Mouse (Mus musculus) intestine, postnatal 0 days (tissue): ENCODE data around the gene Idh3b. TPM values are rescaled to one million over a fixed set of nuclear protein-coding genes. Genes with fewer than 3 reads are reported as not detected.

Experiments
- ATAC-seq: fragments of 200-750 bp; cut with Nextera tagmentation; 2 replicates; pipeline ENCODE4 v1.8.0; 2017; ENCODE audit warnings: mild to moderate bottlenecking, moderate TSS enrichment, moderate library complexity
- H3K27ac ChIP-seq: fragments of 300-500 bp; sonication (generic); 2 replicates; pipeline ENCODE4 v1.5.1; 2014; ENCODE audit warnings: mild to moderate bottlenecking, low read depth, low read length, moderate library complexity
- H3K27me3 ChIP-seq: fragments of 300-500 bp; sonication (generic); replicated peaks from 2 replicates; pipeline ENCODE4 v1.6.1; 2014; ENCODE audit warnings: low read length, mixed read lengths; ENCODE audit not compliant: control insufficient read depth, insufficient read depth
- H3K36me3 ChIP-seq: fragments of 300-500 bp; sonication (generic); 2 replicates; pipeline ENCODE4 v1.6.1; 2014; ENCODE audit warnings: mild to moderate bottlenecking, moderate library complexity; ENCODE audit not compliant: control insufficient read depth, insufficient read depth
- H3K4me1 ChIP-seq: fragments of 300-500 bp; sonication (generic); replicated peaks from 2 replicates; pipeline ENCODE4 v1.6.1; 2014; ENCODE audit warnings: antibody characterized with exemption, low read length, mixed read lengths; ENCODE audit not compliant: control insufficient read depth, insufficient read depth
- H3K4me2 ChIP-seq: fragments of 300-500 bp; sonication (generic); replicated peaks from 2 replicates; pipeline ENCODE4 v1.6.1; 2014; ENCODE audit warnings: low read depth, mild to moderate bottlenecking, moderate library complexity
- H3K4me3 ChIP-seq: fragments of 300-500 bp; sonication (generic); 2 replicates; pipeline ENCODE4 v1.5.1; 2014; ENCODE audit warnings: low read depth, low read length
- H3K9ac ChIP-seq: fragments of 300-500 bp; sonication (generic); 2 replicates; pipeline ENCODE4 v1.6.1; 2014; ENCODE audit warnings: mild to moderate bottlenecking, low read depth, low read length
- H3K9me3 ChIP-seq: fragments of 300-500 bp; sonication (generic); 2 replicates; pipeline ENCODE4 v1.6.1; 2016; ENCODE audit warnings: mixed run types; ENCODE audit not compliant: control insufficient read depth
- CTCF ChIP-seq: sonication (generic); IDR thresholded peaks from 2 replicates; pipeline ENCODE4 v1.5.1; 2016; ENCODE audit warnings: low read depth, mild to moderate bottlenecking, control low read depth, antibody characterized with exemption, moderate library complexity
- WGBS: fragments of 180-500 bp; shearing (Covaris S2); extraction: QIAGEN DNeasy Blood & Tissue Kit; methylation state at CpG from one replicate; pipeline ENCODE4 v1.1.7; 2014; 5-methylcytosine and 5-hydroxymethylcytosine counted together
- polyA plus RNA-seq: library from polyadenylated mRNA; unstranded; fragments of >200 nt; fragmentation: Nextera tagmentation; extraction: Ambion mirVana; gene quantifications from 2 replicates; pipeline ENCODE4 v1.2.1, GENCODE M21; 2015

The Idh3b gene
- polyA plus RNA-seq, 1 experiment from 2014 or later = 148 TPM

DNA sequence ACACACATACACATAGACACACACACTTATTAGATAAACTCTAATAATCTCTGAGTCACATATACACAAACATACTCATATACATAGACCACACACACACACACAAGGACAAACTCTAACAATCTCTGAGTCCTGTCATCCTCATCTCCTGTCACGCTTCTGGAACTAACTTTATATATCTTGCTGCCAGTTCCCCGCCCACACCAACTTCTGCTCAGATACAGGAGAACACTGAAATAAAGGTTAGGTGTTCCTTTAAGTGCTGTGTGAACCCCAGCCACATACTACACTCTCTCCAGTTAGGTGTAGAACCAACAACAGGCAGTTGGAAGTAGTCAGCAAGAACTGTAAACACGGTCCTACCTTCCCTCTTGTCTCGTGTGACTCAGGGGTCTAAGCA lies 23.5 kb downstream of the Idh3b start:
- no peak overlapping the region for H3K9ac ChIP-seq
- ATAC-seq = no peak

GRCm38 (mm10) chr2:130256762-130257161 lies 27.6 kb downstream of the Idh3b start:
- WGBS = 68% methylated on average over 4 of the region's 4 CpGs
- H3K27me3 ChIP-seq = no peaks in the 10 kb centered on the region
- H3K4me1 ChIP-seq = no peaks in the 10 kb centered on the region
- no peaks in the 10 kb centered on the region for H3K9me3 ChIP-seq
- no peak for TF ChIP-seq CTCF
- no peak overlapping the region for H3K9ac ChIP-seq
- no peak overlapping the region for H3K27ac ChIP-seq
- H3K4me3 ChIP-seq = no peak overlapping the region
- no peaks in the 10 kb centered on the region for H3K36me3 ChIP-seq
- H3K4me2 ChIP-seq = no peak overlapping the region
- no peak for ATAC-seq

More for the DNA sequence above, 23.5 kb downstream of the Idh3b start:
- no peaks in the 10 kb centered on the region for H3K27me3 ChIP-seq
- no peak overlapping the region for H3K4me2 ChIP-seq
- H3K36me3 ChIP-seq = no peaks in the 10 kb centered on the region
- H3K4me1 ChIP-seq = no peaks in the 10 kb centered on the region
- H3K4me3 ChIP-seq = no peak overlapping the region
- H3K27ac ChIP-seq = no peak overlapping the region
- TF ChIP-seq CTCF = no peak
- 67% methylated on average over 4 of the region's 4 CpGs for WGBS
- no peaks in the 10 kb centered on the region for H3K9me3 ChIP-seq

- no peak for TF ChIP-seq CTCF
- no peaks in the 10 kb centered on the region for H3K36me3 ChIP-seq
- no peaks in the 10 kb centered on the region for H3K27me3 ChIP-seq
- H3K27ac ChIP-seq = no peak overlapping the region
- no peak overlapping the region for H3K9ac ChIP-seq
- H3K4me1 ChIP-seq = no peaks in the 10 kb centered on the region
- no peak overlapping the region for H3K4me3 ChIP-seq
- H3K9me3 ChIP-seq = no peaks in the 10 kb centered on the region
- WGBS = 66% methylated on average over 7 of the region's 7 CpGs
- ATAC-seq = no peak
- H3K4me2 ChIP-seq = no peak overlapping the region
Measured at GRCm38 (mm10) chr2:130248226-130248625, 36.1 kb downstream of the Idh3b start.

GRCm38 (mm10) chr2:130246912-130247311 lies 37.4 kb downstream of the Idh3b start:
- ATAC-seq = no peak
- Histone ChIP-seq H3K9me3 (no peaks in the 10 kb centered on the region), H3K4me1 (no peaks in the 10 kb centered on the region), H3K27ac (no peak overlapping the region), H3K27me3 (no peaks in the 10 kb centered on the region), H3K4me2 (no peak overlapping the region), H3K4me3 (no peak overlapping the region), H3K9ac (no peak overlapping the region), H3K36me3 (no peaks in the 10 kb centered on the region)
- peak; percentile 72 for TF ChIP-seq CTCF
- WGBS = 52% methylated on average over 9 of the region's 9 CpGs

Other genes with a start within 250 kb of the Idh3b start
- gene Tgm6, start 172.1 kb downstream of the Idh3b start, polyA plus RNA-seq = not detected in 2 replicates
- 232 and 234 TPM in 2 replicates for gene Snrpb, start 105.1 kb downstream of the Idh3b start, polyA plus RNA-seq
- not detected in 2 replicates for gene Tmc2, start 89.4 kb downstream of the Idh3b start, polyA plus RNA-seq
- 66.5 and 75.1 TPM in 2 replicates for gene Nop56, start 10.1 kb downstream of the Idh3b start, polyA plus RNA-seq
- 0.85 and 0.86 TPM in 2 replicates for gene Ebf4, start 10.6 kb upstream of the Idh3b start, polyA plus RNA-seq
- gene Cpxm1, start 113.0 kb upstream of the Idh3b start, polyA plus RNA-seq = 5.2 and 7.8 TPM in 2 replicates
- gene Gm28372, start 120.7 kb upstream of the Idh3b start, polyA plus RNA-seq = not detected in 2 replicates
- gene 1700020A23Rik, start 120.7 kb upstream of the Idh3b start, polyA plus RNA-seq = not detected in 2 replicates
- gene Tmem239, start 121.9 kb upstream of the Idh3b start, polyA plus RNA-seq = not detected in 2 replicates
- gene Vps16, start 139.8 kb upstream of the Idh3b start, polyA plus RNA-seq = 35.2 and 39.6 TPM in 2 replicates
- 5.3 and 6.1 TPM in 2 replicates for gene Pced1a, start 140.2 kb upstream of the Idh3b start, polyA plus RNA-seq
- 27.4 and 28.2 TPM in 2 replicates for gene Ptpra, start 165.7 kb upstream of the Idh3b start, polyA plus RNA-seq